In genomic region chr8:111658819-111659423, GRCm38 (mm10) we compare ENCODE assay signal across 10 mouse cellular contexts. TPM values are rescaled to one million over a fixed set of nuclear protein-coding genes. Genes with fewer than 3 reads are reported as not detected.
DNase-seq lines count a peak whose midpoint lies in the region; ATAC-seq and TF ChIP-seq lines count a peak whose summit lies in the region.
"Had no signal": no experiment of that assay in that cellular context is flagged by ENCODE, and none has a peak within 500 bp of the region (broad histone marks: within the 10 kb centered on the region; RNA-seq: fewer than 3 reads in every experiment).

No protein-coding gene starts in this region.

- TF ChIP-seq CTCF in left cerebral cortex, adult 2 months (IDR thresholded peaks at IDR 0.05): no peak
- no peak for TF ChIP-seq CTCF in heart, adult 2 months (IDR thresholded peaks at IDR 0.05)

- 27% methylated on average over 6 of the region's 6 CpGs for WGBS in heart, adult 2 months

- peaks cover 1% of the 10 kb centered on the region; the same call in 1 of the 2 replicates for H3K79me2 ChIP-seq in heart, adult 2 months (replicated peaks; ENCODE audit: control insufficient read depth, insufficient read depth, low read length)

- no peak for TF ChIP-seq POLR2A in heart, adult 2 months (IDR thresholded peaks at IDR 0.05; ENCODE audit: insufficient read depth, low read depth, low read length)

- no peaks in the 10 kb centered on the region for H3K27me3 ChIP-seq in heart, adult 2 months (ENCODE audit: control insufficient read depth, insufficient read depth, low read length)
- H3K27me3 ChIP-seq: limb, embryonic 12.5 days had no signal

- H3K36me3 ChIP-seq in heart, adult 2 months (ENCODE audit: control insufficient read depth, insufficient read depth, low read length): peaks cover 8% of the 10 kb centered on the region; the same call in 1 of the 2 replicates

- H3K4me1 ChIP-seq in heart, adult 2 months (ENCODE audit: control insufficient read depth, insufficient read depth, low read length): peaks cover 16% of the 10 kb centered on the region

- intact Hi-C loops in left cerebral cortex, adult 2 months (cut with DNase I): no loop called here
- intact Hi-C loops in heart, adult 2 months (cut with DNase I): no loop called here

- peak overlapping the region; percentile 32; the same call in 1 of the 2 replicates for H3K27ac ChIP-seq in left cerebral cortex, adult 2 months
- peak overlapping the region; percentile 57 for H3K27ac ChIP-seq in heart, adult 2 months
- H3K27ac ChIP-seq: limb, embryonic 12.5 days had no signal

- no peak overlapping the region for H3K9ac ChIP-seq in heart, adult 2 months (ENCODE audit: low read depth, low read length)
- H3K9ac ChIP-seq: limb, embryonic 12.5 days had no signal

- no peak for TF ChIP-seq EP300 in heart, adult 2 months (IDR thresholded peaks at IDR 0.05; ENCODE audit: insufficient read depth, low read depth, low read length)

- DNase-seq in left cerebral cortex, adult 2 months (ENCODE audit: extremely low spot score in 1 of 2, low spot score in 2 of 2): no peak
- DNase-seq in left cerebral cortex, adult 11 months (ENCODE audit: low spot score): no peak
- peak in 1 of 2 experiments; percentile 33 for DNase-seq in heart, adult 2 months
- DNase-seq in frontal cortex, postnatal 25 days (ENCODE audit: low spot score in 2 of 2): no peak
- DNase-seq in urinary bladder, postnatal 10 days (ENCODE audit: low spot score): no peak
- DNase-seq in right cerebral cortex, adult 2 months (ENCODE audit: low spot score in 2 of 2): no peak

- peak; percentile 57 for ATAC-seq in activated CD4-positive, CD25-positive, alpha-beta regulatory T cell, adult 4 months
- peak; percentile 58 for ATAC-seq in megakaryocyte, adult 5-6 weeks (ENCODE audit: poor library complexity, severe bottlenecking)

- no peak overlapping the region for H3K4me3 ChIP-seq in left cerebral cortex, adult 2 months
- H3K4me3 ChIP-seq in heart, adult 2 months: no peak overlapping the region
- H3K4me3 ChIP-seq: limb, embryonic 12.5 days had no signal

RNA-seq across cellular contexts. Expression of gene Zfp1, which starts 15.7 kb away (rescaled TPM):
- total RNA-seq in left cerebral cortex, adult 2 months (2021): 10 to 100 TPM; 22.0 to 23.5 TPM
- 10 to 100 TPM; 28.1 to 33.1 TPM for polyA plus RNA-seq in activated CD4-positive, CD25-positive, alpha-beta regulatory T cell, adult 4 months (2017; shearing (Covaris generic))
- total RNA-seq in heart, adult 2 months (2021): 1 to 10 TPM; 6.3 to 7.6 TPM
- polyA plus RNA-seq in heart, adult 2 months (2012; rRNA removed): 4.3 and 6.4 TPM in 2 replicates
- 5.3 and 7.2 TPM in 2 replicates for total RNA-seq in megakaryocyte, adult 5-6 weeks (2015)
- total RNA-seq in megakaryocyte, adult 5-6 weeks (2017): 8.3 and 10.9 TPM in 2 replicates

RNA-seq across cellular contexts. Expression of gene Ldhd, which starts 28.7 kb away (rescaled TPM):
- 10 to 100 TPM; 10.1 to 10.8 TPM for total RNA-seq in left cerebral cortex, adult 2 months (2021)
- polyA plus RNA-seq in activated CD4-positive, CD25-positive, alpha-beta regulatory T cell, adult 4 months (2017; shearing (Covaris generic)): 1 to 10 TPM in 1 of 2 experiments, under 1 TPM in 1; 0.18 to 1.2 TPM
- total RNA-seq in heart, adult 2 months (2021): 10 to 100 TPM; 43.4 to 53.4 TPM
- 52.1 and 56.2 TPM in 2 replicates for polyA plus RNA-seq in heart, adult 2 months (2012; rRNA removed)
- 0.05 TPM in 1 of 2 replicates, not detected in the other for total RNA-seq in megakaryocyte, adult 5-6 weeks (2015)
- total RNA-seq in megakaryocyte, adult 5-6 weeks (2017): 0.07 TPM in 1 of 2 replicates, not detected in the other

RNA-seq across cellular contexts. Expression of gene Ctrb1, which starts 31.9 kb away (rescaled TPM):
- not detected for total RNA-seq in left cerebral cortex, adult 2 months (2021)
- not detected for polyA plus RNA-seq in activated CD4-positive, CD25-positive, alpha-beta regulatory T cell, adult 4 months (2017; shearing (Covaris generic))
- total RNA-seq in heart, adult 2 months (2021): not detected
- polyA plus RNA-seq in heart, adult 2 months (2012; rRNA removed): 0.68 and 0.82 TPM in 2 replicates
- not detected in 2 replicates for total RNA-seq in megakaryocyte, adult 5-6 weeks (2015)
- total RNA-seq in megakaryocyte, adult 5-6 weeks (2017): not detected in 2 replicates
- total RNA-seq: heart, postnatal 36 days had no signal
- polyA plus RNA-seq: limb, embryonic 12.5 days had no signal

Comparison
In these comparisons a context has a peak if more than half of its experiments do, and no peak if none do; other contexts are left out.
1. RNA of gene Ldhd, which starts 28.7 kb away (total RNA-seq): 43.4 to 53.4 TPM in heart, adult 2 months and 10.1 to 10.8 TPM in left cerebral cortex, adult 2 months; 0.05 to 0.07 TPM in megakaryocyte, adult 5-6 weeks; every median in the first group is over 10 times any median in the second.